Mouse (Mus musculus): ENCODE measurements around the gene Atxn7l1. TPM values are rescaled to one million over a fixed set of nuclear protein-coding genes. Genes with fewer than 3 reads are reported as not detected.

Atxn7l1 gene
- polyA plus RNA-seq, 1 experiment from 2014 or later, result 18.2 TPM

DNA sequence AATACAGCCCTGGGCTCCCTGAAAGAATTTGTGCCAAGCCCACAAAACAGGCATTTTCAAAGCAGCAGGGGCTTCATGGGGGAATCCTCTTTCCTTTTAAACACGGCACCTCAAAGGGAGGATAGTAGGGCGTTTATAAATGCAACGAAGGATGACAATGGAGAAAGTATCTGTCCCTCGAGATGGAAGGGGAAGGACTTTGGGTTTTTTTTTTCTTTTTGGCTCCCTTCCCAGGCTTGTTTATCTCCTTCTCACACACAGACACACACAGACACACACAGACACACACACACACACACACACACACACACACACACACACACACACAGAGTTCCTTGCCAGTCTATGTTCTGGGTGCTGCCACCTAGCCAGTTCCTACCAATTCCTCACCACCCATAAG lies 189.8 kb downstream of the Atxn7l1 start:
- Histone ChIP-seq H3K9ac (ENCODE audit: low read length) (no peak overlapping the region), H3K27ac (ENCODE audit: low read depth) (no peak overlapping the region), H3K27me3 (replicated peaks; ENCODE audit: control insufficient read depth, insufficient read depth, low read length) (no peaks in the 10 kb centered on the region), H3K4me3 (ENCODE audit: low read depth, low read length) (no peak overlapping the region), H3K36me3 (ENCODE audit: control insufficient read depth, insufficient read depth, low read length) (no peaks in the 10 kb centered on the region), H3K9me3 (ENCODE audit: control insufficient read depth, low read length) (no peaks in the 10 kb centered on the region), H3K4me1 (replicated peaks; ENCODE audit: control insufficient read depth, insufficient read depth, low read length) (no peaks in the 10 kb centered on the region), H3K4me2 (ENCODE audit: low read length) (no peak overlapping the region)
- ATAC-seq (replicated peaks; ENCODE audit: low FRiP score, low TSS enrichment, low read depth) (no peak), DNase-seq (ENCODE audit: low spot score) (no peak)
- WGBS, result 78% methylated on average over 4 of the region's 4 CpGs

GRCm38 (mm10) chr12:33338170-33338569 lies 190.7 kb downstream of the Atxn7l1 start:
- 20% methylated on average over 5 of the region's 5 CpGs for WGBS
- Histone ChIP-seq H3K4me3 (ENCODE audit: low read depth, low read length) (no peak overlapping the region), H3K36me3 (ENCODE audit: control insufficient read depth, insufficient read depth, low read length) (no peaks in the 10 kb centered on the region), H3K27ac (ENCODE audit: low read depth) (no peak overlapping the region), H3K9me3 (ENCODE audit: control insufficient read depth, low read length) (no peaks in the 10 kb centered on the region), H3K4me1 (replicated peaks; ENCODE audit: control insufficient read depth, insufficient read depth, low read length) (no peaks in the 10 kb centered on the region), H3K9ac (ENCODE audit: low read length) (no peak overlapping the region), H3K27me3 (replicated peaks; ENCODE audit: control insufficient read depth, insufficient read depth, low read length) (no peaks in the 10 kb centered on the region), H3K4me2 (ENCODE audit: low read length) (no peak overlapping the region)
- ATAC-seq (replicated peaks; ENCODE audit: low FRiP score, low TSS enrichment, low read depth) (no peak), DNase-seq (ENCODE audit: low spot score) (no peak)

DNA sequence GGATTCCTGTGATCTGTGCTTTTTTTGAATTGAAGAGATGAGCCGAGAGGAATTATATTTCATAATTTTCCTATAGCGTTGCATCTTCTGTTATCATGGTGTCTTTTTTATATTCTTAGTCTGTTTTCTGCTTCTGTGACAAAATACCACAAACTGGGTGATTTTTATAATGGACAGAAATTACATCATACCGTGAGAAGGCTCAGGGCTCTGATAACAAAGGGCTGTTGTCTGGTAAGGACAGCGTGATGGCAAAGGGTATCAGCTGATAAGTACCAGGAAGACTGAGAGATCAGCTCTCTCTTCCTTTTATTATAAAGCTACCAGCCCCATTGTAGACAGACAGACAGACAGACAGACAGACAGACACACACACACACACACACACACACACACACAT lies 192.3 kb downstream of the Atxn7l1 start:
- no peak for DNase-seq (ENCODE audit: low spot score)
- Histone ChIP-seq H3K9me3 (ENCODE audit: control insufficient read depth, low read length) (no peaks in the 10 kb centered on the region), H3K4me3 (ENCODE audit: low read depth, low read length) (no peak overlapping the region), H3K27me3 (replicated peaks; ENCODE audit: control insufficient read depth, insufficient read depth, low read length) (no peaks in the 10 kb centered on the region), H3K36me3 (ENCODE audit: control insufficient read depth, insufficient read depth, low read length) (no peaks in the 10 kb centered on the region), H3K4me2 (ENCODE audit: low read length) (no peak overlapping the region), H3K27ac (ENCODE audit: low read depth) (no peak overlapping the region), H3K4me1 (replicated peaks; ENCODE audit: control insufficient read depth, insufficient read depth, low read length) (peaks cover under 1% of the 10 kb centered on the region; the same call in 1 of the 2 replicates), H3K9ac (ENCODE audit: low read length) (no peak overlapping the region)
- no peak for ATAC-seq (replicated peaks; ENCODE audit: low FRiP score, low TSS enrichment, low read depth)
- 84% methylated on average over 4 of the region's 4 CpGs for WGBS

DNA sequence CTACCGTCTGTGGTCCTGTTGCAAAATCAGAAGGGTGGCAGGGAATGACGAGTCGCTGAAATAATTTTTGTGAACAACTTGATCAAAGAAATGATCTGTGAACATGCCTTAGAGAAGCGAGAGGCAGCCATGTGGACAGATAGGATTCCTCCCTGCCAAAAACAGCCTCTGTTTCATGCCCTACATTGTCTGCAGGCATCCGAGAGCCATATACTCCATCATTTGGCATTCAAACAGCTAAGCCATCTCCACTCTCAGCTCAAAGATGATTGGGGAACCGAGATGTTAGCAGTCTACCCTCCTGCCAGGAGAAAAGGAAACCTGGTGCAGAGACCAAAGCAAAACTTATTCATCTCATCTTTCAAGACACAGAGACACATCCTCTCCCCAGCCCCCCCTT lies 193.2 kb downstream of the Atxn7l1 start:
- no peaks in the 10 kb centered on the region for H3K9me3 ChIP-seq (ENCODE audit: control insufficient read depth, low read length)
- 83% methylated on average over 6 of the region's 6 CpGs for WGBS
- no peaks in the 10 kb centered on the region for H3K36me3 ChIP-seq (ENCODE audit: control insufficient read depth, insufficient read depth, low read length)
- no peak for DNase-seq (ENCODE audit: low spot score)
- H3K27ac ChIP-seq (ENCODE audit: low read depth), result no peak overlapping the region
- H3K9ac ChIP-seq (ENCODE audit: low read length), result no peak overlapping the region
- no peak overlapping the region for H3K4me3 ChIP-seq (ENCODE audit: low read depth, low read length)
- peaks cover 10% of the 10 kb centered on the region for H3K4me1 ChIP-seq (replicated peaks; ENCODE audit: control insufficient read depth, insufficient read depth, low read length)
- H3K27me3 ChIP-seq (replicated peaks; ENCODE audit: control insufficient read depth, insufficient read depth, low read length), result no peaks in the 10 kb centered on the region
- no peak overlapping the region for H3K4me2 ChIP-seq (ENCODE audit: low read length)
- no peak for ATAC-seq (replicated peaks; ENCODE audit: low FRiP score, low TSS enrichment, low read depth)

- WGBS, result 73% methylated on average over 17 of the region's 17 CpGs
- ATAC-seq (replicated peaks; ENCODE audit: low FRiP score, low TSS enrichment, low read depth) (no peak), DNase-seq (ENCODE audit: low spot score) (no peak)
- Histone ChIP-seq H3K9ac (ENCODE audit: low read length) (no peak overlapping the region), H3K36me3 (ENCODE audit: control insufficient read depth, insufficient read depth, low read length) (0 out of 2 replicates have a peak, but pooled peaks cover 4% of the 10 kb centered on the region), H3K27me3 (replicated peaks; ENCODE audit: control insufficient read depth, insufficient read depth, low read length) (no peaks in the 10 kb centered on the region), H3K4me3 (ENCODE audit: low read depth, low read length) (no peak overlapping the region), H3K27ac (ENCODE audit: low read depth) (no peak overlapping the region), H3K9me3 (ENCODE audit: control insufficient read depth, low read length) (no peaks in the 10 kb centered on the region), H3K4me1 (replicated peaks; ENCODE audit: control insufficient read depth, insufficient read depth, low read length) (peaks cover 14% of the 10 kb centered on the region), H3K4me2 (ENCODE audit: low read length) (no peak overlapping the region)
Observed at GRCm38 (mm10) chr12:33341351-33341892, 193.9 kb downstream of the Atxn7l1 start.

- DNase-seq (ENCODE audit: low spot score), result peak; percentile 63
- Histone ChIP-seq H3K9me3 (ENCODE audit: control insufficient read depth, low read length) (no peaks in the 10 kb centered on the region), H3K4me2 (ENCODE audit: low read length) (peak overlapping the region; percentile 33), H3K9ac (ENCODE audit: low read length) (no peak overlapping the region), H3K27me3 (replicated peaks; ENCODE audit: control insufficient read depth, insufficient read depth, low read length) (no peaks in the 10 kb centered on the region), H3K36me3 (ENCODE audit: control insufficient read depth, insufficient read depth, low read length) (peaks cover 13% of the 10 kb centered on the region; the same call in 1 of the 2 replicates), H3K27ac (ENCODE audit: low read depth) (0 out of 2 replicates have a peak overlapping the region, but pooled peaks have one; percentile 5), H3K4me3 (ENCODE audit: low read depth, low read length) (no peak overlapping the region), H3K4me1 (replicated peaks; ENCODE audit: control insufficient read depth, insufficient read depth, low read length) (peaks cover 14% of the 10 kb centered on the region)
- WGBS, result 8% methylated on average over 25 of the region's 25 CpGs
- ATAC-seq (replicated peaks; ENCODE audit: low FRiP score, low TSS enrichment, low read depth), result 0 out of 2 replicates have a peak, but pooled peaks have one; percentile 50
Observed at GRCm38 (mm10) chr12:33344970-33345772, 197.7 kb downstream of the Atxn7l1 start.

DNA sequence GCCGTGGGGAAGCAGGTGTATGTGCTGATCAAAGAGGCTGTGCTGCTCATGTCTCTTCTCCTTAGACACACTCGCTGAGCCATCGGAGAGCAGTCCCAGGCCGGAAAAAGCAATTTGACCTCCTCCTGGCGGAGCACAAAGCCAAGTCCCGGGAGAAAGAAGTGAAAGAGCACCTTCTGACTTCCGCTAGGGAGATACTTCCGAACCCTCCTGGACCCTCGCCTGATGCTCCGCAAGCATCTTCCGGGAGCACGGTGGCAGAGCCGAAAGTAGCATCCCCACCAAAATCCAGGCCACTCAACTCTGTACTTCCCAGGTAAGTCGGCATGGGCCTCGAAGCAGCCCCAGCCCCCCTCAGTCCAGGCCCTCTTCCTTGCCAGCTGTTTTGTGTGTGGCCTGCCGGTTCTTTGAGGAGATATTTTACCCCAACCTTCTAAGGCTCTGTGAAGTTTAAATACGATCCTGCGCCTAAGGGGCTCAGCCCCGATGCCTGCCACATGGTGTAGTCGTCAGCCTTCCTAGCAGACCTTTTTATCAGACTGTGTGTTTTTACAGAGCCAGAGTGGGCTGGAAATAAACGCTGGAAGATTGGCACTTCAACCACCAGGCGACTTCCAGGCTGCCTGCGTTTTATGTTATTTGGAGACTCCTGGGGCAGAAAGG lies 198.4 kb downstream of the Atxn7l1 start:
- H3K9me3 ChIP-seq (ENCODE audit: control insufficient read depth, low read length), result no peaks in the 10 kb centered on the region
- H3K4me3 ChIP-seq (ENCODE audit: low read depth, low read length), result no peak overlapping the region
- no peak overlapping the region for H3K4me2 ChIP-seq (ENCODE audit: low read length)
- peaks cover 13% of the 10 kb centered on the region; the same call in 1 of the 2 replicates for H3K36me3 ChIP-seq (ENCODE audit: control insufficient read depth, insufficient read depth, low read length)
- 41% methylated on average over 23 of the region's 23 CpGs for WGBS
- DNase-seq (ENCODE audit: low spot score) (no peak), ATAC-seq (replicated peaks; ENCODE audit: low FRiP score, low TSS enrichment, low read depth) (no peak)
- H3K4me1 ChIP-seq (replicated peaks; ENCODE audit: control insufficient read depth, insufficient read depth, low read length), result peaks cover 14% of the 10 kb centered on the region
- H3K27me3 ChIP-seq (replicated peaks; ENCODE audit: control insufficient read depth, insufficient read depth, low read length), result no peaks in the 10 kb centered on the region
- no peak overlapping the region for H3K27ac ChIP-seq (ENCODE audit: low read depth)
- no peak overlapping the region for H3K9ac ChIP-seq (ENCODE audit: low read length)

GRCm38 (mm10) chr12:33352671-33353070 lies 205.2 kb downstream of the Atxn7l1 start:
- no peak for ATAC-seq (replicated peaks; ENCODE audit: low FRiP score, low TSS enrichment, low read depth)
- no peaks in the 10 kb centered on the region for H3K9me3 ChIP-seq (ENCODE audit: control insufficient read depth, low read length)
- H3K4me1 ChIP-seq (replicated peaks; ENCODE audit: control insufficient read depth, insufficient read depth, low read length), result no peaks in the 10 kb centered on the region
- 63% methylated on average over 4 of the region's 4 CpGs for WGBS
- H3K36me3 ChIP-seq (ENCODE audit: control insufficient read depth, insufficient read depth, low read length), result peaks cover 9% of the 10 kb centered on the region; the same call in 1 of the 2 replicates
- H3K4me3 ChIP-seq (ENCODE audit: low read depth, low read length), result no peak overlapping the region
- no peaks in the 10 kb centered on the region for H3K27me3 ChIP-seq (replicated peaks; ENCODE audit: control insufficient read depth, insufficient read depth, low read length)
- no peak for DNase-seq (ENCODE audit: low spot score)
- no peak overlapping the region for H3K27ac ChIP-seq (ENCODE audit: low read depth)
- no peak overlapping the region for H3K9ac ChIP-seq (ENCODE audit: low read length)
- H3K4me2 ChIP-seq (ENCODE audit: low read length), result no peak overlapping the region
